Mouse (Mus musculus): Measurements from ENCODE around the gene Vrk3. TPM values are rescaled to one million over a fixed set of nuclear protein-coding genes. Genes with fewer than 3 reads are reported as not detected.
"Not testable (repeated sequence)": the region's sequence is repeated elsewhere in the genome, so short reads cannot be mapped to it uniquely, and the experiment has no call there.

The Vrk3 gene
- total RNA-seq, 2 experiments from 2014 or later = 24.5 to 30.8 TPM

DNA sequence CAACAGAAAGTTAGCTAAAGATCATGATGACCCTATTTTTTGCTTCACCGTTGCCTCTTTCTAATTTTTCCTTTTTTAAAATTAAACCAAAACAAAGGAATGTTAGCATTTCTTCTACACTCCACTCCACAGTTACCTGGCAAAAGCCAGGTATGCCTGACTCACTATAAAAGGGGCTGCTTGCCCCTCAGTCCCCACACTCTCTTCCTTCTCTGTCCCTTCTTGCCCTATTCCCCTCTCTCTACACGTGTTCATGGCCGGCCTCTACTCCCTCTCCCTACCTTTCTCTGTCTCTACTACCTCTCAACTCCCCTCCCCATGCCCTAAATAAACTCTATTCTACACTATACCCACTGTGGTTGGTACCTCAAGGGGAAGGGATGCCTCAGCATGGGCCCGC, 1.1 kb upstream of the Vrk3 start:
- intact Hi-C loops (cut with DNase I) = no loop called here
- no peak for DNase-seq (ENCODE audit: extremely low spot score in 1 of 2, low spot score in 2 of 2)

DNA sequence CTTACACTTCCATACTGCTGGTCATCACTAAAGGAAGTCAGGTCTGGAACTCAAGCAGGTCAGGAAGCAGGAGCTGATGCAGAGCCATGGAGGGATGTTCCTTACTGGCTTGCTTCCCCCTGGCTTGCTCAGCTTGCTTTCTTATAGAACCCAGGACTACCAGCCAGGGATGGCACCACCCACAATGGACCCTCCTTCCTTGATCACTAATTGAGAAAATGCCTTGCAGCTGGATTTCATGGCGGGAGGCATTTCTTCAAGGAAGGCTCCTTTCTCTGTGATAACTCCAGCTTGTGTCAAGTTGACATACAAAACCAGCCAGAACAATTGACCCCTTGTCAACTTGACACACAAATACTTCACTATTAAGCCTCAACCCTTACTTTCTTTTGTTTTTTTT, 2.7 kb downstream of the Vrk3 start, which contains the start of gene Zfp473:
Gene Zfp473 (minus strand): TSS at position 101 of the 400 bp plus-strand sequence.
- DNase-seq (ENCODE audit: extremely low spot score in 1 of 2, low spot score in 2 of 2); intact Hi-C loops (cut with DNase I): not testable (repeated sequence)

DNA sequence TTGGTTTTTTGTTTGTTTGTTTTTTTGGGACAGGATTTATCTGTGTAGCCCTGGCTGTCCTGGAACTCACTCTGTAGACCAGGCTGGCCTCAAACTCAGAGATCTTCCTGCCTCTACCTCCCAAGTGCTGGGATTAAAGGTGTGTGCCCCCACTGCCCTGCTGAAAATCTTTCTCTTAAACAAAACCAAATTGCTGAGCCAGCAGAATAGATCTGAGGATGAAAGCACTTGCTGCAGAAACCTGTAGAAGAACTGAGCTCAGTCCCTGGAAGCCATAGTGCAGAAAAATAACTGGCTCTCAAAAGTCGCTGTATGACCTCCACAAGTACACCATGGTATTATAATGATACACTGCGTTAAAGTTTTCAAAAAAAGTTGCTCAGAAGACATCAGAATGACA, 9.0 kb downstream of the Vrk3 start:
- intact Hi-C loops (cut with DNase I) = no loop called here

DNA sequence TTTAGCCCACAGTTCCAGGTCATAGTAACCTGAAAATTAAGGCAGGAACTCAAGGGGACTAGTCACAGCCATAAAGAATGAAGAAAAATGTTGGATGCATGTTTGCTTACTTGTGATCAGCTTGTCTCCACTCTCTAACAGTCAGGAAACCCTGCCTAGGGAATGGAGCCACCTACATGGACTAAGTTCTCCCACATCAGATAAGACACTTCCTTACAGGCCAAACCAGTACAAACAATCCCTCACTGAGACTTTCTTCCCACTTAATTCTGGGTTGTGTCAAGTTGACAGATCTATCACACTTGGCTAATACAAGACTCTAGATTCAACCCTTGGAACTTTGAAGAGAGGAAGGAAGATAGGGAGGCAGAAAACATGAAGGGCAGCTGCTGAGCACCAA, 12.2 kb downstream of the Vrk3 start:
- no peak for DNase-seq (ENCODE audit: extremely low spot score in 1 of 2, low spot score in 2 of 2)
- intact Hi-C loops (cut with DNase I) = no loop called here

More for the DNA sequence above, 9.0 kb downstream of the Vrk3 start:
- no peak for DNase-seq (ENCODE audit: extremely low spot score in 1 of 2, low spot score in 2 of 2)

DNA sequence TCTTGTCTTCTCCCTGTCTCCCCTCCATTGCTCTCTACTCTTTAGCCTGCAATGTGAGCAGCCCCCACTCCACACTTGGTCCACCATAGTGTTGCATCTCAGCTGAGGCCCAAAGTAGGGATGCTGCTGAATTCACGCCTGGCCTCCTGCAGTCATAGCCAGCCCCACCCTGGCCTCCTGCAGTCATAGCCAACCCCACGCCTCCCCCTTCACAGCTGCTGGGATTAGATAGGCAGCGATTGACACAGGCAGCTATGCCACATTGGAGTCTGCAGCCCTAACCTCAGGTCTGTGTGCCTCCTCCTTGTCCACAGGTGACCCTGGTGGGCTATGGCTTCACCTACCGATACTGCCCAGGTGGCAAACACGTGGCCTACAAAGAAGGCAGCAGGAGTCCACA, 19.9 kb downstream of the Vrk3 start:
- DNase-seq (ENCODE audit: extremely low spot score in 1 of 2, low spot score in 2 of 2) = no peak
- intact Hi-C loops (cut with DNase I) = no loop called here

DNA sequence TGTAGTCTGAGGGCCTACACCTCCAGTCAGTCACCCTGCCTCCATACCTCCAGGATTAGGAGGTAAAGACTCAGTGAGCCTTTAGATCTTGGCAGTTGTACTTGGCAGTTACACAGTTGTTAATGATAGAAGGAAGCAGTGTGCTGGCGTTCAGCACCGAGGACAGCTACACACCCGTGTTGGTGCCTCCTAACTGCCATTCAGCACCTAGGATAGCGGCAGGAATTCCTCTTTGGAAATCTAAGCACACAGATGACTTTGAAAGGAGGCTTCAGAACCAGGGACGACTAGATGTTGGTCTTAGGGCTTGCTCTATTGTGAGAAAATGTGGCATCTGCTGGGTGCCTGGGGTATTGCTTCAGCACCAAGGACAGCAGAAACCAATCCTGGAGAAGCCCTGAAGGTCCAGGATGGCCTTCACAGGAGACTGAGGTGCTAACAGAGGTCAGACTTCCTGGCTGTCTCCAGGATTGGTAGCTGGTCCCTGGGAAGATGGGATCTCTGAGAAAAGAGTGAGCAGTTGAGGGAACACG, 21.9 kb downstream of the Vrk3 start:
- peak in 1 of 2 experiments; percentile 63 for DNase-seq (ENCODE audit: extremely low spot score in 1 of 2, low spot score in 2 of 2)
- intact Hi-C loops (cut with DNase I) = no loop called here

DNA sequence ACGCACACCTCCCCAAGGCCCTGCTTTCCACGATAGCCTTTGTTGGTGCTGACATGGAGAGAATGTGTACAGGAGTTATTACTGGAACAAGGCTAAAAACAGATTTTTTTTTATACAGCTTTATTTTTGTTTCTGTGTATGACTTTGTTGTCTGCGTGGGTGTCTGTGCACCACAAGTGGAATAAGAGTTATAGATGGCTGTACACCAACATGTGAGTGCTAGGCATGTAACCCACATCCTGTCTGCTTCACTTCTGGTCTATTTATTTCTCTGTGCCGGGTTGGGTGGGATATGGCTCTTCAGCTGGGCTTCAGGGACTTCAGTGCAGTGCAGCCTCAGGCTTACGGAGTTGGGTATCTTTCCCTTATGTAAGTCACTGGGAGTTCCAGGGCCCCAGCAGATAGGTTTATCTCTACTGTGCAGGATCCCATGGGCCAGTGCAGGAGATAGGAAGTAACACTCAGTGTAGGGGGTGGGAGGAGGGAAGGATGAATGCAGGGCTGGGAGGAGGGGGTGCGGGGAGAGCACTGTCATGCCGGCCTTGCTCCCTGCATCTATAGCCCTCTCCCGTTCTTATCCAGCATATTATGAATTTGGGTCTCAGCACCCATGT, 24.5 kb downstream of the Vrk3 start:
- DNase-seq (ENCODE audit: extremely low spot score in 1 of 2, low spot score in 2 of 2) = no peak
- intact Hi-C loops (cut with DNase I) = no loop called here

DNA sequence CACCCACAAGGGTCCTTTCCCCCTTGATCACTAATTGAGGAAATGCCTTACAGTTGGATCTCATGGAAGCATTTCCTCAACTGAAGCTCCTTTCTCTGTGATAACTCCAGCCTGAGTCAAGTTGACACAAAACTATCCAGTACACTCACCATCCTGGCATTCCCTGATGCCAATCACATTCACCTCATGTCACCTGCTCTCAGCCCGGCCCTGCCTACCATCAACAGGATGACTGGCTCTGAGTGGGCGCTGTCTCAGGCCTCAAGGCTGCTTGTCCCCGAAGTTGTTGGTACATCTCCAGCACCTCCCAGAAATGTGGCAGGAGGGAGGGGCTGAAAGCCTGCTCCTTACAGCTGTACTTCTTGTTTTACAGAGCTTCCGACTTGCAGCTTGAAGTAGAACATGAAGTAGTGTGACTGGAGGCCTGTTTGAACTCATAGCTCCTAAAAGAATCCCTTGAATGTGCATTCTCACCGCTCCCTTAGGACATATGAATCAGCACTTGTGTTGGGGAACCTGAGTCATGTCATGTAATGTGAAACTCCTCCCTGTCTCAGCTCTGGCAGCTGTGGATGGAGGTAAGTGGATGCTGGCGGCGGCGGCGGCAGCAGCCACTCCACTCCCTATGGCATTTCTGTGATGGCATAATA, 28.8 kb downstream of the Vrk3 start:
- no peak for DNase-seq (ENCODE audit: extremely low spot score in 1 of 2, low spot score in 2 of 2)
- intact Hi-C loops (cut with DNase I) = no loop called here

DNA sequence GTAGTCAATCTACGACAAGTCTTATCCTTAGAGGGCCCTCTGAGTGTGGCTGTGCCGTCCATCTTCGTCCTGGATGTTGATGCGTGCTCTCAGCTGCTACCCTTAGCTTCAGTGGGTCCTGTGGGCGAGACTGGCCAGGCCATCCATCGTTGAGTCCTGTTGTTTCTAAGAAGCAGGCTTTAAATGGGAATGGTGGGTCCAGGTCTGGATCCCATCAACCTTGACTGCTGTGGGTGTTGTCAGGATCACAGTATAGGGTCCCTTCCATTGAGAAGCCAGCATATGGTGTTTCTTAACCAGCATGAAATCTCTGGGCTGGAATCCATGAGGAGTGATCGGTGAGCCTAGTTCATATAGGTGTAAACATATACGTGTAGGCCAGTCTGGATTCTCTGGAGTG, 31.9 kb downstream of the Vrk3 start:
- intact Hi-C loops (cut with DNase I) = no loop called here

DNA sequence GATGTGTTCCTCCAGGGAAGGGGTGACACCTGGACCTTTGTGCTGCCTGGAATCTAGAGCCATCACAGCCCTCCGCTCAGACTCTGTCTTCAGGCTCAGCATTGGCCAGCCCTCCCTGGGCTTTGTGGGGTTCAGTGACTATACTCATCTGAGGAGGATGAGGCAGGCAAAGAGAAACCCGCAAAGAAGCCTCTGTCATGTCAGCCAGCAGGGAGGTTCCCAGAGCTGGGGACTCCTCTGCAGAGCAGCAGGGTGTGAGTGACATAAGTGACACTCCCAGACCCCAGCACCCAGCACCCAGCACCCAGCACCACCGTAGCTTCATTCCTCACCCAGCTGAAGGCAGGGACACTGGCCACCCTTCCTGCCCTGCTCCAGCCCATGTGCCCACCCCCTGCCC, 41.3 kb downstream of the Vrk3 start:
- DNase-seq (ENCODE audit: extremely low spot score in 1 of 2, low spot score in 2 of 2) = peak in 1 of 2 experiments; percentile 14
- intact Hi-C loops (cut with DNase I) = no loop called here

More for the DNA sequence above, 31.9 kb downstream of the Vrk3 start:
- DNase-seq (ENCODE audit: extremely low spot score in 1 of 2, low spot score in 2 of 2) = no peak

DNA sequence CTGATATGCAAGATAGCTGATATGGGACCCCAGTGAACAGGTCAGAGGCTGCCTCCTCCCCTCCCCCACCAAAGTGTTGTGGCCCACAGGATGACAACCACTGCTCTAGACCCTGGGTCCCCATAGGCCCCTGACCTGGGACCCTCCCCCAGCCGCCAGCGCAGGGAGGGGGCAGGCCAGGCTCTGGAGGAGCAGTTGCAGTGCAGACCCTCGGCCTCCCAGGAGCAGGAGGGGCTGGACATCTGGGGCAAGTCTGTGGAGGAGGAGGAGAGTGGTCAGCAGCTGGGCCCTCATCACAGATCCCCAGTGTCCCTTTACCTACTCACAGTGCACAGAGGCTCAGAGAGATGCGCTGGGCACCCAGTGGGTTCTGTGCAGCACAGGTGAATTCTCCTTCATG, 41.9 kb downstream of the Vrk3 start:
- intact Hi-C loops (cut with DNase I) = no loop called here
- DNase-seq (ENCODE audit: extremely low spot score in 1 of 2, low spot score in 2 of 2) = peak in 1 of 2 experiments; percentile 19

DNA sequence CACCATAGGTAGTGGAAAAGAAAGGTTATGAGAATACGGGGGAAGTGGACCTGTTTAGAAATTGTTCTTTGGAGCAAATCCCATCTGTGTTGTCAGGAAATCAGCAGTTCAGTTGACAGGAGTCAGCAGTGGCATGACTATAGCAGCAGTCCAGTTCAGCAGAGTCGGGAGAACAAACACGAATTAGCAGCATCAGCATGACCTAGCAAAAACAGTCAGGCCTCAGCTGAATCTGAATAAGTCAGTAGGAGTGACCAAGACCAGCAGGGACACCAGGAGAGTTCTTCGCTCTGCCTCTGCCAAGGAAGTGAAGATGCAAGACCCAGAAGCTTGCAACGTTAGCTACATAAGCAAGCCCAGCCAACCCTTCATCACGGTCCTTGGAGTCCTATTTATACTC, 44.6 kb downstream of the Vrk3 start:
- no peak for DNase-seq (ENCODE audit: extremely low spot score in 1 of 2, low spot score in 2 of 2)
- intact Hi-C loops (cut with DNase I) = no loop called here

DNA sequence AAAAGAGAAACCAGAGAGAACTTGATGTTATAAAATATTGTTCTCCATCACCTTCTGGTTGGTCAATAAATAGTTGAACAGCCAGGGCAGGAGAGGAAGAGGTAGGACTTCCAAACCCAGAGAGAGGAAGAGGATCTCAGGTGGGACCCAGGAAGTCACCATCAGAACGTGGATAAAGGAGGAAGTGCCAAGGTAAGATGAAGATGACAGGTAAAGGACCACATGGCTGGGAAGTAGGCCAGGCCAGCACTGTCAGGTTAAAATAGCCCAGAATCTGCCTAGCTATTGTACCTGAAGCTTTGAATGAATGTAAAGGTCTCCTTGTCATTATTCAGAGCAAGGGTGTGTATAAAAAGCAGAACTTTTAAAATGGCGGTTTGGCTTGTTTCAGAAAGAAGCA, 60.7 kb downstream of the Vrk3 start:
- DNase-seq (ENCODE audit: extremely low spot score in 1 of 2, low spot score in 2 of 2) = no peak
- intact Hi-C loops (cut with DNase I) = no loop called here

DNA sequence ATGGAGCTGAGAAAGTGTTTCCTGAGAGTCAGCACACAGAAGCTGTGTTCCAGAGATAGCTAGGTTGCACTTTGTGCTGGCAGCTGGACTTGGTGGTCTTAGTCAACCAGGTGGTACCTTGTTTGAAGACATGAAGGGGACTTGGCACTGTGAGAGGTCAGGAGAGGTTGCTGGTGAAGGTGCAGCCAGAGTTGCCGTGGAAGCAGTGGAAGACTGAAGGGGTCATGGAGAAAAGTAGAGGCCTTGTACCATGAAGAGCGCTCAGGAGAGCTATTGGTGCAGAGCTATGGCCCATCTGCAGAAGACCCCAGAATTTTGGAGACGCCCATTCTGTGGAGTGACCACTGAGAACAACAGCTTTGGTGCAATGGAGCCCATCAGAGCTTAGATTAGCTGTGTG, 61.3 kb downstream of the Vrk3 start:
- no peak for DNase-seq (ENCODE audit: extremely low spot score in 1 of 2, low spot score in 2 of 2)
- intact Hi-C loops (cut with DNase I) = no loop called here

DNA sequence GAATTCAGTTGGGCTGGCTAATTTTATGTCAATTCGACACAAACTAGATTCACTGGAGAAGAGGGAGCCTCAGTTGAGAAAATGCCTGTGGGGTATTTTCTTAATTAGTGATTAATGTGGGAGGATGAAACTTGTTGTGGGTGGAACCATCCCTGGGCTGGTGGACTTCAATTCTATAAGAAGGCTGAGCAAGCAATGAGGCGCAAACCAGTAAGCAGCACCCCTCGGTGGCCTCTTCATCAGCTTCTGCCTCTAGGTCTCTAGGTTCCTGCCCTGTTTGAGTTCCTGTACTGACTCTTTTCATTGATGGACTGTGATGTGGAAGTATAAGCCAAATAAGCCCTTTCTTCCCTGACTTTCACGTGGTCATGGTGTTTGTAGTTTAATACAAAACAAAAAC, 62.2 kb downstream of the Vrk3 start:
- DNase-seq (ENCODE audit: extremely low spot score in 1 of 2, low spot score in 2 of 2) = peak in 1 of 2 experiments; percentile 3
- intact Hi-C loops (cut with DNase I) = no loop called here

DNA sequence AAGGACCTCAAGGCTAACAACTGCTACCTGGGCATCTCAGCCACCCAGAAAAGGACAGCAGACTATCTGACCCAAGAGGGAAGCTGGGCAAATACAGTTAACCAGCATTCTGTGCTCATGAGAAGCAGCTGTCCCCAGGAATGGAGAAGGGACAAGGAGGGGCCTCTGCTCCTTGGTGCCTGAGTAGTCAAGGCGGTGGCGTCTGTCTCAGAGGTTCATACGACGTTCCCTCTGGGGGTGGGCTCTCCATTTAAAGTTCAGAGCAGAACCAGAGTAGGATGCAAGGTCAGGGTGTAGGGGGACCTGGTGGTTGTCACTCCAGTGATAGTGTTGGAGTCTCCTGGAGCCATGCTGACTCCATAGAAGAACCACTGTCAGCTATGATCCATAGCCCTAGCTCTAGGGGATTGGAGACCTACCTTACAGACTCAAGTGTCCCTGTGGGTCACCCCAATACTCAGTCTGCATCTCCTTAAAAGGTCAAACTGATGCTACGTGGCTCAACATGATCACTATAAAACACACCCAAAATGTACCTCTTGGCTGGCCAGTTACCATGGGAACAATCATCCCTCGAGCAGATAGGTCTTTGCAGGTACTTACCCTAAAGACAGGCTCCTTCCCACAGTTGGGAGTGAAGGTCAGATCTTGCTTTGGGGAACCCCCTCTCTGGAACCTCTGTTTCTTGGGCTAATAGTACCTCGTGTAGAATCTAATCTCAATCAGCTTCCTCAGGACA, 62.8 kb downstream of the Vrk3 start:
- peak in 1 of 2 experiments; percentile 14 for DNase-seq (ENCODE audit: extremely low spot score in 1 of 2, low spot score in 2 of 2)
- intact Hi-C loops (cut with DNase I) = no loop called here

DNA sequence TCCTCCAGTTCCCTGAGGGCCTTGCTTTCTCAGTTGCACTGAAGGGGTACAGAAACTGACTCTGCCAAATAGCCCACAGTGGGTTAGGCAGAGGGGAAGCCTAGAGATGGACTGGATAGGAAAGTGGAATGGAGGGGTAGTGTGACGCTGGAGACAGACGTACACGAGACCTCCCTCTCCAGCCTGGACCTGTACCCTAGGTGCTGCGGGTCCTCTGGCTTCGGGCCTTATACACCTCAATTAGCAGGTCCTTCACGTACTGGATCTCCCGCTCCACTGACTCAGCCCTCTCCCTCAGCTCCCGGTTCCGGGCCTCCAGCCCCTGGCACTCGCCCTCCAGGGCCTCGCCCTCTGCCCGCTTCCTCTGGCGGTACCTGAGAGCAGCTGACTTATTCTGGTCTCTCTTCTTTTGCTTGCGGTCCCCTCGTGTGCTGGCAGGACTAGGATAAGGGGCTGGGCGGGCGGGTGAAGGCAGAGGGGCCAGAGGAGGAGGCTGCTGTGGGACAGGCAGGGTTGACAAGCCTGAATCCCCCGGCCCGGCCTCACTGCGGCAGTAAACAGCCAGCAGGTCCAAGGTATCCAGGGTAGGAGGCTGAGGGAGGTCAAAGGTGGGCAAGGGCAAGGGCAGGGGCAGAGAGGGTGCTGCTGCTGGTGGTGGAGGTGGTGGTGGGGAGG, 64.6 kb downstream of the Vrk3 start:
- DNase-seq (ENCODE audit: extremely low spot score in 1 of 2, low spot score in 2 of 2) = peak in 1 of 2 experiments; percentile 37
- intact Hi-C loops (cut with DNase I) = no loop called here

DNA sequence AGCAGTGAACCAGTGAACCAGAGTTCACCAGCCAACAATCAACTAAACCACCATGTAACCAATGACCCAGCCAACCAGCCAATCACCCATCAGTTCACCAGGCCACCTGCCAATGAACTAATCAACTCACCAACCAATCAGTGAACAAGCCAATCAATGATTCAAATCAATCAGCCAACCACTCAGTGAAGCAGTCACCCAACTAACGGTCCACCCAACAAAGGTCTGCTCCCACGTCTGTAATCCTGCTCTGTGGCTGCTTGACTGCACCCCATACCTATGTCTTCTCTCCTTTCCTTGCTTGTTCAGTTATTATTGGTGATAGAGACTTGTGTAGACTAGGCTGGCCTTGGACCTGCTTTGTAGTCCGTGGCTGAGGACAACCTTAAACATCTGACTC, 65.8 kb downstream of the Vrk3 start:
- peak in 1 of 2 experiments; percentile 11 for DNase-seq (ENCODE audit: extremely low spot score in 1 of 2, low spot score in 2 of 2)
- intact Hi-C loops (cut with DNase I) = no loop called here

DNA sequence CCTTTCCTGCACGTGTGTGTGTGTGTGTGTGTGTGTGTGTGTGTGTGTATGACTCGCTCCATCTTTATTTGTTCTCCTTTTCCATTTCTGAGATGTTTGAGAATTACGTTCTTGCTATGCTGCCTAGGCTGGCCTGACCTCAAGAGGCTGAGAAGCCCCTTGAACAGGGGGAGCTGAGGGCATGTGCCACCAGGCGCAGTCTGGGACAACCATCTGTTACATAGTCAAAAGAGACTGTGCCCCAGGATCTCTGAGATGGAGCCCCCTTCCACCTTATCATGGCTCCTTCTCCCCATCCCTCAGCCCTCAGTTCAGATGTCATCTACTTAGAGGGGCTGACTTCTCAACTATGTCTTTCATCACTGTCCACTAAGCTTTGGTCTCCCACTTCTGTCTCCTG, 66.2 kb downstream of the Vrk3 start:
- intact Hi-C loops (cut with DNase I) = no loop called here
- DNase-seq (ENCODE audit: extremely low spot score in 1 of 2, low spot score in 2 of 2) = peak in 1 of 2 experiments; percentile 11

Data from left cerebral cortex, postnatal 10 days (tissue).